Mouse (Mus musculus) mammary gland, adult 2 months (tissue): ENCODE results near the gene Ibsp. TPM values are rescaled to one million over a fixed set of nuclear protein-coding genes. Genes with fewer than 3 reads are reported as not detected.

Experiments used
- polyA plus RNA-seq: library from polyadenylated mRNA; depleted of rRNA; stranded (reverse); fragments of >200 nt; gene quantifications from 2 replicates; pipeline ENCODE4 v1.2.3, GENCODE M21; 2012; ENCODE audit warnings: low replicate concordance; rRNA removed

Ibsp gene
- polyA plus RNA-seq: not detected in 2 replicates

DNA sequence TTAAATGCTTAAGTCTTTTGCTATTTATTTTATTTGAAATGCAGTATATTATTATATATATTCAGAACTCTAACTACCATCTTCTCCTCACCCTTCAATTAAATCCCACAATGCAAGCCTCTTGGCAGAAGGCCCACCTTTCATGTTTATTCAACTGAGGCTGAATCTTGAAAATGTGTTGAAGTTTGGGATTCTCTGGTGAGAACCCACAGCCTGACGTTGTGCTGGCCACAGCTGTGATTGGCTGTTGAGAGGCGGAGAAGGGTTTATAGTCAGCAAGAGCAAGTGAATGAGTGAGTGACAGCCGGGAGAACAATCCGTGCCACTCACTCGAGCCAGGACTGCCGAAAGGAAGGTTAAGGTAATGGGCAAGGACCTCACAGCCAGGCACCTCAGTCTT is at the start of gene Ibsp:
Gene Ibsp (plus strand): TSS at position 178 of the 400 bp plus-strand sequence.

DNA sequence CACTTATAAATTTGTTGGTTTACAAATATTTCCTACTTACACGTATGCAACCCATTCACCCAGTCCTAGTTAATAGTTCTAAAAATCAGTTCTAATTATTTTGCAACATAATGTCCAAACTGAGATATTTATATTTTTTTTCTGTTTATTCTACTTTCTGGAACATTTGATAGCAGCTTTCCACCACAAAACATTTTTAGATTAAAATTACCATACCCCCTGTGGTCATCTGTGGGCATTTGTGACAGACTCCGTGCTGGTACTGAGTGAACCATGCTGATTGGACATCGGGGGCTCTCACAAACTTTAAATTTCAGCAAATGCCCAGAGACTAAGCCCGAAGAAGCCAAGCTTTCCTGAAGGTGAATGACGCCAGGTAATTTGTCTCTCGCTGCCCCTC is 26.1 kb downstream of the Ibsp start, which contains the start of gene Mepe:
Gene Mepe (plus strand): TSS at position 301 of the 400 bp plus-strand sequence.

Other genes starting within 250 kb of the Ibsp start
- gene Gm17660, start 221.6 kb upstream of the Ibsp start, polyA plus RNA-seq: not detected in 2 replicates
- 70.4 and 132 TPM in 2 replicates for gene Sparcl1, start 185.4 kb upstream of the Ibsp start, polyA plus RNA-seq
- not detected in 2 replicates for gene Dspp, start 128.5 kb upstream of the Ibsp start, polyA plus RNA-seq
- not detected in 2 replicates for gene Dmp1, start 96.6 kb upstream of the Ibsp start, polyA plus RNA-seq
- not detected in 2 replicates for gene Mepe, start 26.2 kb downstream of the Ibsp start, polyA plus RNA-seq
- gene Spp1, start 135.9 kb downstream of the Ibsp start, polyA plus RNA-seq: 4.0 and 10.7 TPM in 2 replicates
- 16.4 and 22.3 TPM in 2 replicates for gene Pkd2, start 160.3 kb downstream of the Ibsp start, polyA plus RNA-seq
- gene BC005561, start 209.2 kb downstream of the Ibsp start, polyA plus RNA-seq: 1.0 and 1.2 TPM in 2 replicates